Mouse (Mus musculus) kidney, embryonic 15.5 days (tissue): ENCODE data around the gene Il21. TPM values are rescaled to one million over a fixed set of nuclear protein-coding genes. Genes with fewer than 3 reads are reported as not detected.
A peak's percentile ranks its signal among the peaks of the same experiment; 100 is the strongest.

Experiments used
- ATAC-seq: fragments of 200-750 bp; cut with Nextera tagmentation; replicated peaks from 2 replicates; pipeline ENCODE4 v1.8.0; 2017; ENCODE audit warnings: moderate TSS enrichment; ENCODE audit not compliant: low FRiP score
- H3K27ac ChIP-seq: fragments of 300-500 bp; sonication (generic); 2 replicates; pipeline ENCODE4 v1.5.1; 2015; ENCODE audit warnings: mild to moderate bottlenecking, inconsistent platforms
- H3K27me3 ChIP-seq: fragments of 300-500 bp; sonication (generic); 2 replicates; pipeline ENCODE4 v1.6.1; 2015; ENCODE audit warnings: inconsistent platforms
- H3K36me3 ChIP-seq: fragments of 300-500 bp; sonication (generic); 2 replicates; pipeline ENCODE4 v1.6.1; 2015; ENCODE audit warnings: inconsistent platforms
- H3K4me1 ChIP-seq: fragments of 300-500 bp; sonication (generic); 2 replicates; pipeline ENCODE4 v1.6.1; 2015; ENCODE audit warnings: inconsistent platforms
- H3K4me2 ChIP-seq: fragments of 300-500 bp; sonication (generic); 2 replicates; pipeline ENCODE4 v1.6.1; 2015; ENCODE audit warnings: moderate library complexity, mild to moderate bottlenecking, inconsistent platforms
- H3K4me3 ChIP-seq: fragments of 300-500 bp; sonication (generic); replicated peaks from 2 replicates; pipeline ENCODE4 v1.5.1; 2015; ENCODE audit warnings: mild to moderate bottlenecking, inconsistent platforms
- H3K9ac ChIP-seq: fragments of 300-500 bp; sonication (generic); 2 replicates; pipeline ENCODE4 v1.6.1; 2015; ENCODE audit warnings: mild to moderate bottlenecking, inconsistent platforms
- H3K9me3 ChIP-seq: fragments of 300-500 bp; sonication (generic); replicated peaks from 2 replicates; pipeline ENCODE4 v1.6.1; 2016; ENCODE audit warnings: inconsistent platforms
- WGBS: fragments of 180-500 bp; shearing (Covaris S2); methylation state at CpG from one replicate; pipeline ENCODE4 v1.1.7; 2015; ENCODE audit warnings: mixed read lengths; 5-methylcytosine and 5-hydroxymethylcytosine counted together
- polyA plus RNA-seq: library from polyadenylated mRNA; unstranded; fragments of >200 nt; fragmentation: Nextera tagmentation; extraction: Ambion mirVana; gene quantifications from 2 replicates; pipeline ENCODE4 v1.2.1, GENCODE M21; 2015

The Il21 gene
- polyA plus RNA-seq, 1 experiment from 2014 or later: not detected

DNA sequence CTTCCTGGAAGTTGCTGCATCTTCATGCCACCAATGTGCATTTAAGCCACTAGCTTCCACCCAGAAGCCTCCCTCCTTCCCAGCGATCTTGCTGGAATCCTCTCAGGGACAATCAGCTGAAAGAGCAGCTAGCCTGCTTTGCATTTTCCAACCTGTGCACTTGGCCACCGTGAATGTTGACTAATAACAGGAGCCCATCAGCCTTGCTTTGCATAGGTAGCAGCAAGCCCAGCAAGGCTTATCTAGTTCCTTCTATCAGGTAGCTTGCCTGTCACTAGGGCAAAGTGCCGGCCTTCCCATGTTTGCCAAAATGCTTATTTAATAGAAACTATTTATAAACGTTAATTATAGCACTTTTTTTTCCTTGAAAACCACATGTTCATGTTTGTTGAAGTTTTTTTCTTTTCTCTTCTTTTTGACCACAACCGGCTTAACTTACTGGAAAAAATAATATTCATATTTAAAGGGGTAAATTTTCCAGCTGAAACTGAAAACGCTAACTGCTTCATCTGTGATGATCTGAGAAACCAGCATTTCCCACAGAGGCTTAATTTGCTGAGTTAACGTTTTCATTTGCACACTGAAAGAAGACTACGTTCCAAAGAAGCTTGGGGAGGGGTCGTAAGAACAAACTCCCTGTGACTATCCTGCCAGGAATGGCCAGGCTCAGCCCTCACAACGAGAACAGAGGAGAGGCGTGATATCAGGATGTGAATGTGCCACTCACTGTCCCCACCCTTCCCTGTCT is 3.2 kb downstream of the Il21 start:
- Histone ChIP-seq H3K36me3 (no peaks in the 10 kb centered on the region), H3K4me1 (no peaks in the 10 kb centered on the region), H3K4me3 (no peak overlapping the region), H3K27ac (no peak overlapping the region), H3K27me3 (no peaks in the 10 kb centered on the region), H3K9me3 (no peaks in the 10 kb centered on the region), H3K9ac (no peak overlapping the region), H3K4me2 (no peak overlapping the region)
- 64% methylated on average over 11 of the region's 11 CpGs for WGBS
- no peak for ATAC-seq

GRCm38 (mm10) chr3:37225124-37225523 is 7.3 kb downstream of the Il21 start:
- Histone ChIP-seq H3K9ac (no peak overlapping the region), H3K9me3 (no peaks in the 10 kb centered on the region), H3K27ac (no peak overlapping the region), H3K4me1 (no peaks in the 10 kb centered on the region), H3K4me3 (no peak overlapping the region), H3K4me2 (no peak overlapping the region), H3K36me3 (no peaks in the 10 kb centered on the region), H3K27me3 (no peaks in the 10 kb centered on the region)
- ATAC-seq: no peak
- 95% methylated on average over 13 of the region's 13 CpGs for WGBS

GRCm38 (mm10) chr3:37219071-37219470 is 13.4 kb downstream of the Il21 start:
- H3K27ac ChIP-seq: no peak overlapping the region
- no peak overlapping the region for H3K4me2 ChIP-seq
- H3K27me3 ChIP-seq: no peaks in the 10 kb centered on the region
- peak; percentile 71; the same call in 1 of the 2 replicates for ATAC-seq
- H3K4me3 ChIP-seq: no peak overlapping the region
- no peaks in the 10 kb centered on the region for H3K9me3 ChIP-seq
- no peaks in the 10 kb centered on the region for H3K36me3 ChIP-seq
- H3K4me1 ChIP-seq: no peaks in the 10 kb centered on the region
- WGBS: 24% methylated on average over 4 of the region's 4 CpGs
- no peak overlapping the region for H3K9ac ChIP-seq

- Histone ChIP-seq H3K27me3 (no peaks in the 10 kb centered on the region), H3K4me2 (no peak overlapping the region), H3K9me3 (no peaks in the 10 kb centered on the region), H3K4me1 (peaks cover 7% of the 10 kb centered on the region; the same call in 1 of the 2 replicates), H3K36me3 (no peaks in the 10 kb centered on the region), H3K9ac (no peak overlapping the region), H3K4me3 (no peak overlapping the region), H3K27ac (no peak overlapping the region)
- WGBS: 71% methylated on average over 8 of the region's 8 CpGs
- no peak for ATAC-seq
Observed at GRCm38 (mm10) chr3:37205226-37205800, 27.1 kb downstream of the Il21 start.

GRCm38 (mm10) chr3:37204556-37204955 is 27.9 kb downstream of the Il21 start:
- Histone ChIP-seq H3K4me3 (peak overlapping the region; percentile 61), H3K4me2 (peak overlapping the region; percentile 97), H3K27me3 (no peaks in the 10 kb centered on the region), H3K4me1 (peaks cover 7% of the 10 kb centered on the region; the same call in 1 of the 2 replicates), H3K27ac (0 out of 2 replicates have a peak overlapping the region, but pooled peaks have one; percentile 41), H3K9ac (peak overlapping the region; percentile 59; the same call in 1 of the 2 replicates), H3K36me3 (no peaks in the 10 kb centered on the region), H3K9me3 (no peaks in the 10 kb centered on the region)
- WGBS: 22% methylated on average over 6 of the region's 6 CpGs
- ATAC-seq: no peak

- Histone ChIP-seq H3K4me3 (peak overlapping the region; percentile 61), H3K27me3 (no peaks in the 10 kb centered on the region), H3K27ac (peak overlapping the region; percentile 41; the same call in 1 of the 2 replicates), H3K36me3 (no peaks in the 10 kb centered on the region), H3K4me1 (peaks cover 7% of the 10 kb centered on the region; the same call in 1 of the 2 replicates), H3K9me3 (no peaks in the 10 kb centered on the region), H3K9ac (peak overlapping the region; percentile 59), H3K4me2 (peak overlapping the region; percentile 97)
- ATAC-seq: peak; percentile 59
- WGBS: 2% methylated on average over 11 of the region's 11 CpGs
Observed at GRCm38 (mm10) chr3:37203984-37204428, 28.4 kb downstream of the Il21 start.

DNA sequence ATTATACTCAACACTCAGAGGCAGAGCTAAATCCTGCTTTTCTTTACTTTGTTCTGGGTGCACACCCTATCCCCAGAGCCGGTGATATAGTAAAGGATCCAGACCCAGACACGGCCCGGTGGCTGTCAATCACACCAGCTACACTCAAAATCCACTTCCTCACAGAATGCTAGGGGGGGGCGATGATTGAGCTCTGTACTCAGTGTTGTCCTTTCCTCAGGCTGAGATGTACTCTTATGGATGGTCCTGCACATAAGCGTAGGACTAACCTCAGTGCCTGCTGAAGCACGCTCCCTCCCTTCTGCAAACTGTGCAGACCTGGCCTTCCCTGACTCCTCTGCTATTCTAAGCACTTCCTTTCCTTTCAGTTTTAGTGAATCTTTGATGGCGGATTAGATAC is 29.6 kb downstream of the Il21 start:
- WGBS: 90% methylated on average over 7 of the region's 7 CpGs
- Histone ChIP-seq H3K27me3 (no peaks in the 10 kb centered on the region), H3K27ac (no peak overlapping the region), H3K4me3 (no peak overlapping the region), H3K4me2 (no peak overlapping the region), H3K4me1 (peaks cover 7% of the 10 kb centered on the region; the same call in 1 of the 2 replicates), H3K9me3 (no peaks in the 10 kb centered on the region), H3K9ac (no peak overlapping the region), H3K36me3 (no peaks in the 10 kb centered on the region)
- no peak for ATAC-seq

GRCm38 (mm10) chr3:37201122-37201916 is 31.1 kb downstream of the Il21 start:
- Histone ChIP-seq H3K4me2 (no peak overlapping the region), H3K4me3 (no peak overlapping the region), H3K27ac (no peak overlapping the region), H3K9ac (no peak overlapping the region), H3K27me3 (no peaks in the 10 kb centered on the region), H3K36me3 (no peaks in the 10 kb centered on the region), H3K9me3 (no peaks in the 10 kb centered on the region; the same call in 1 of the 2 replicates), H3K4me1 (peaks cover 7% of the 10 kb centered on the region; the same call in 1 of the 2 replicates)
- WGBS: 62% methylated on average over 6 of the region's 6 CpGs
- ATAC-seq: peak; percentile 37; the same call in 1 of the 2 replicates

- Histone ChIP-seq H3K36me3 (no peaks in the 10 kb centered on the region), H3K9me3 (no peaks in the 10 kb centered on the region; the same call in 1 of the 2 replicates), H3K27ac (no peak overlapping the region), H3K4me3 (no peak overlapping the region), H3K4me1 (peaks cover 4% of the 10 kb centered on the region; the same call in 1 of the 2 replicates), H3K9ac (no peak overlapping the region), H3K27me3 (no peaks in the 10 kb centered on the region), H3K4me2 (no peak overlapping the region)
- no peak for ATAC-seq
- WGBS: 87% methylated on average over 5 of the region's 5 CpGs
Observed at GRCm38 (mm10) chr3:37198302-37198701, 34.1 kb downstream of the Il21 start.

DNA sequence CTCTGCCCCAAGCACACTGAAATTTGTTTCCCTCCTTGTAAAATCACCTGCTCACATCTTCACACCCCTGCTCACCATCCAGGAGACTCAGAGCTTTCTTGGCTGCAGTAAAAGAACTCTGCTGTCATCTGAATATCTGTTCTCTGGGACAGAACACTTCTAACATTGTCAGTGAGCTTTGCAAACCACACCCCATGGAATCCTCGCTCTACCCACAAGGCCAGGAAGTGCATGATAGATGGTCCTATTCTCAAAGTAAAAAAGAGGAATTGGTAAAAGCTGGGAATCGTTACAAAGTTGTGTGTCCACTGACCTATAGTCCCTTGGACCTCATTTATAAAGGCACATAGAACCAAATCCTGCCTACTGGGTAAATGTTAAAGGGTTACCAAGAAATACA is 40.5 kb downstream of the Il21 start:
- H3K4me3 ChIP-seq: no peak overlapping the region
- no peaks in the 10 kb centered on the region for H3K27me3 ChIP-seq
- no peaks in the 10 kb centered on the region for H3K36me3 ChIP-seq
- H3K4me2 ChIP-seq: no peak overlapping the region
- H3K9ac ChIP-seq: no peak overlapping the region
- no peaks in the 10 kb centered on the region; the same call in 1 of the 2 replicates for H3K9me3 ChIP-seq
- no peaks in the 10 kb centered on the region for H3K4me1 ChIP-seq
- ATAC-seq: no peak
- 46% methylated on average over 2 of the region's 2 CpGs for WGBS
- no peak overlapping the region for H3K27ac ChIP-seq

GRCm38 (mm10) chr3:37185534-37185933 is 46.9 kb downstream of the Il21 start:
- 97% methylated on average over 1 of the region's 1 CpGs for WGBS
- H3K4me2 ChIP-seq: no peak overlapping the region
- H3K27ac ChIP-seq: no peak overlapping the region
- H3K4me1 ChIP-seq: peaks cover 13% of the 10 kb centered on the region
- no peaks in the 10 kb centered on the region for H3K9me3 ChIP-seq
- no peak overlapping the region for H3K9ac ChIP-seq
- no peak overlapping the region for H3K4me3 ChIP-seq
- no peaks in the 10 kb centered on the region for H3K36me3 ChIP-seq
- no peak for ATAC-seq
- H3K27me3 ChIP-seq: no peaks in the 10 kb centered on the region
